Mouse (Mus musculus): ENCODE results near the gene Adss. TPM values are rescaled to one million over a fixed set of nuclear protein-coding genes. Genes with fewer than 3 reads are reported as not detected.

The Adss gene
- total and polyA plus RNA-seq, 3 experiments: 55.7 to 62.6 TPM; not detected in 1

- H3K9me3 ChIP-seq (replicated peaks; ENCODE audit: insufficient read depth, low read length): no peaks in the 10 kb centered on the region
- H3K36me3 ChIP-seq (ENCODE audit: control insufficient read depth in 1 of 2, insufficient read depth in 2 of 2, low read length in 2 of 2): peaks cover 0 to 34% of the 10 kb centered on the region in 2 experiments; a peak in 2 of 4 replicates
- peaks cover 15 to 35% of the 10 kb centered on the region in 2 experiments for H3K4me1 ChIP-seq (ENCODE audit: control insufficient read depth in 1 of 2, insufficient read depth in 2 of 2, low read length in 2 of 2)
- no peak overlapping the region for H3K9ac ChIP-seq (ENCODE audit: control insufficient read depth, low read depth, low read length, poor library complexity, severe bottlenecking)
- no peaks in the 10 kb centered on the region for H3K27me3 ChIP-seq (ENCODE audit: control insufficient read depth in 1 of 2, insufficient read depth in 2 of 2, low read length in 2 of 2)
- no peak overlapping the region for H3K4me3 ChIP-seq (ENCODE audit: control insufficient read depth in 1 of 2, insufficient read depth in 1 of 2, low read depth in 2 of 2, low read length in 2 of 2)
- no peak for DNase-seq (ENCODE audit: low read depth, low spot score)
- H3K27ac ChIP-seq (ENCODE audit: control insufficient read depth, low read depth, low read length): no peak overlapping the region
- no peak for TF ChIP-seq SMC3 (IDR thresholded peaks at IDR 0.05; ENCODE audit: low read depth, low read length)
- no peaks in the 10 kb centered on the region for H3K79me2 ChIP-seq (ENCODE audit: control insufficient read depth, insufficient read depth, low read length, poor library complexity)
Observed at GRCm38 (mm10) chr1:177718340-177719028, 77.8 kb downstream of the Adss start.

- peaks cover 15 to 43% of the 10 kb centered on the region in 2 experiments for H3K4me1 ChIP-seq (ENCODE audit: control insufficient read depth in 1 of 2, insufficient read depth in 2 of 2, low read length in 2 of 2)
- H3K9me3 ChIP-seq (replicated peaks; ENCODE audit: insufficient read depth, low read length): no peaks in the 10 kb centered on the region
- peak overlapping the region in 1 of 2 experiments; percentile 45; a peak in 2 of 4 replicates for H3K4me3 ChIP-seq (ENCODE audit: control insufficient read depth in 1 of 2, insufficient read depth in 1 of 2, low read depth in 2 of 2, low read length in 2 of 2)
- H3K27me3 ChIP-seq (ENCODE audit: control insufficient read depth in 1 of 2, insufficient read depth in 2 of 2, low read length in 2 of 2): no peaks in the 10 kb centered on the region
- peaks cover 0 to 45% of the 10 kb centered on the region in 2 experiments; a peak in 2 of 4 replicates for H3K36me3 ChIP-seq (ENCODE audit: control insufficient read depth in 1 of 2, insufficient read depth in 2 of 2, low read length in 2 of 2)
- peak overlapping the region; percentile 88 for H3K27ac ChIP-seq (ENCODE audit: control insufficient read depth, low read depth, low read length)
- peak overlapping the region; percentile 53 for H3K9ac ChIP-seq (ENCODE audit: control insufficient read depth, low read depth, low read length, poor library complexity, severe bottlenecking)
- DNase-seq (ENCODE audit: low read depth, low spot score): peak; percentile 60
- TF ChIP-seq ETS1 (IDR thresholded peaks at IDR 0.05; ENCODE audit: low read depth, low read length): no peak
- no peak for TF ChIP-seq ZNF384 (IDR thresholded peaks at IDR 0.05; ENCODE audit: low read depth, low read length)
- TF ChIP-seq HCFC1 (IDR thresholded peaks at IDR 0.05; ENCODE audit: low read depth, low read length): no peak
- no peak for TF ChIP-seq USF1 (IDR thresholded peaks at IDR 0.05; ENCODE audit: low read depth, low read length)
- no peak for TF ChIP-seq POLR2AphosphoS5 (IDR thresholded peaks at IDR 0.05; ENCODE audit: borderline replicate concordance, low read depth, low read length)
- TF ChIP-seq EP300 (IDR thresholded peaks at IDR 0.05; ENCODE audit: low read depth in 1 of 2, low read length in 2 of 2): peak in 1 of 2 experiments; percentile 34; a peak in 2 of 4 replicates
- no peak for TF ChIP-seq ZKSCAN1 (IDR thresholded peaks at IDR 0.05; ENCODE audit: low read depth, low read length)
- TF ChIP-seq MYC (IDR thresholded peaks at IDR 0.05; ENCODE audit: low read depth, low read length): no peak
- no peaks in the 10 kb centered on the region for H3K79me2 ChIP-seq (ENCODE audit: control insufficient read depth, insufficient read depth, low read length, poor library complexity)
Observed at GRCm38 (mm10) chr1:177717057-177717835, 79.1 kb downstream of the Adss start.

- no peaks in the 10 kb centered on the region for H3K27me3 ChIP-seq (ENCODE audit: control insufficient read depth in 1 of 2, insufficient read depth in 2 of 2, low read length in 2 of 2)
- peak overlapping the region; percentile 54 to 58 for H3K4me3 ChIP-seq (ENCODE audit: control insufficient read depth in 1 of 2, insufficient read depth in 1 of 2, low read depth in 2 of 2, low read length in 2 of 2)
- peak overlapping the region; percentile 66 for H3K9ac ChIP-seq (ENCODE audit: control insufficient read depth, low read depth, low read length, poor library complexity, severe bottlenecking)
- H3K36me3 ChIP-seq (ENCODE audit: control insufficient read depth in 1 of 2, insufficient read depth in 2 of 2, low read length in 2 of 2): peaks cover 0 to 52% of the 10 kb centered on the region in 2 experiments; a peak in 2 of 4 replicates
- no peaks in the 10 kb centered on the region for H3K79me2 ChIP-seq (ENCODE audit: control insufficient read depth, insufficient read depth, low read length, poor library complexity)
- DNase-seq (ENCODE audit: low read depth, low spot score): peak; percentile 81
- peaks cover 15 to 47% of the 10 kb centered on the region in 2 experiments for H3K4me1 ChIP-seq (ENCODE audit: control insufficient read depth in 1 of 2, insufficient read depth in 2 of 2, low read length in 2 of 2)
- no peaks in the 10 kb centered on the region for H3K9me3 ChIP-seq (replicated peaks; ENCODE audit: insufficient read depth, low read length)
- H3K27ac ChIP-seq (ENCODE audit: control insufficient read depth, low read depth, low read length): peak overlapping the region; percentile 88
- TF ChIP-seq ELF1 (IDR thresholded peaks at IDR 0.05; ENCODE audit: low read depth, low read length) (peak; percentile 56; the same call in 1 of the 2 replicates), NELFE (IDR thresholded peaks at IDR 0.05; ENCODE audit: low read depth, low read length) (peak; percentile 37; the same call in 1 of the 2 replicates), UBTF (IDR thresholded peaks at IDR 0.05; ENCODE audit: borderline replicate concordance, insufficient read depth, low read depth, low read length) (no peak), GABPA (IDR thresholded peaks at IDR 0.05; ENCODE audit: low read depth, low read length) (no peak), MYC (IDR thresholded peaks at IDR 0.05; ENCODE audit: low read depth, low read length) (no peak), ZC3H11A (IDR thresholded peaks at IDR 0.05; ENCODE audit: low read depth, low read length) (no peak), CHD2 (IDR thresholded peaks at IDR 0.05; ENCODE audit: low read length) (no peak), CTCF (IDR thresholded peaks at IDR 0.05 in 2 of 3, conservative IDR thresholded peaks at IDR 0.05 in 1 of 3; ENCODE audit: control insufficient read depth in 1 of 3, insufficient read depth in 1 of 3, low read depth in 2 of 3, low read length in 3 of 3, poor library complexity in 1 of 3, severe bottlenecking in 1 of 3) (no peak), TBP (IDR thresholded peaks at IDR 0.05; ENCODE audit: low read depth, low read length) (peak; percentile 56; the same call in 1 of the 2 replicates), TCF12 (IDR thresholded peaks at IDR 0.05; ENCODE audit: low read depth, low read length) (peak; percentile 70; the same call in 1 of the 2 replicates), NRF1 (IDR thresholded peaks at IDR 0.05; ENCODE audit: insufficient read depth, low read depth, low read length, poor library complexity, severe bottlenecking) (no peak), POLR2AphosphoS5 (IDR thresholded peaks at IDR 0.05; ENCODE audit: borderline replicate concordance, low read depth, low read length) (no peak), ZMIZ1 (IDR thresholded peaks at IDR 0.05; ENCODE audit: low read depth, low read length) (no peak), POLR2AphosphoS2 (IDR thresholded peaks at IDR 0.05; ENCODE audit: low read length) (no peak), MXI1 (IDR thresholded peaks at IDR 0.05; ENCODE audit: low read depth, low read length) (peak; percentile 53; the same call in 1 of the 2 replicates), HCFC1 (IDR thresholded peaks at IDR 0.05; ENCODE audit: low read depth, low read length) (peak; percentile 54; the same call in 1 of the 2 replicates)
Observed at GRCm38 (mm10) chr1:177716448-177716847, 79.9 kb downstream of the Adss start.

All from MEL (cell line).